Mouse (Mus musculus) left cerebral cortex, postnatal 14 days (tissue): ENCODE results near the gene Cdh11. TPM values are rescaled to one million over a fixed set of nuclear protein-coding genes. Genes with fewer than 3 reads are reported as not detected.

Experiments used
- DNase-seq, 2 experiments: peaks; one replicate each; pipeline ENCODE4 v3.0.0; 2021 to 2022; ENCODE audit warnings: low spot score in 2 of 2, mixed read lengths in 1 of 2
- intact Hi-C: fragments of 180-260 bp; cut with DNase I; formaldehyde crosslinking; loops from one replicate; pipeline ENCODE4 v1.15.1; 2025
- long read RNA-seq, 2 experiments: library from polyadenylated mRNA; stranded (forward); transcript quantifications; one replicate each; pipeline ENCODE4 v2.0.0; 2021
- total RNA-seq, 2 experiments: library from RNA; stranded (reverse); gene quantifications; 2 replicates each; pipeline ENCODE4 v1.2.3; 2021

Gene Cdh11
- total RNA-seq, result 10 to 100 TPM; 68.8 to 74.1 TPM
- long read RNA-seq, experiment 1, full-length matches to known transcripts, result 16 of 45 reads
- long read RNA-seq, experiment 1, partial matches to known transcripts, result 12 of 45 reads
- long read RNA-seq, experiment 1, other reads (novel, unspliced or antisense), result 17 of 45 reads
- long read RNA-seq, experiment 2, full-length matches to known transcripts, result 10 of 25 reads
- long read RNA-seq, experiment 2, partial matches to known transcripts, result 5 of 25 reads
- long read RNA-seq, experiment 2, other reads (novel, unspliced or antisense), result 10 of 25 reads

DNA sequence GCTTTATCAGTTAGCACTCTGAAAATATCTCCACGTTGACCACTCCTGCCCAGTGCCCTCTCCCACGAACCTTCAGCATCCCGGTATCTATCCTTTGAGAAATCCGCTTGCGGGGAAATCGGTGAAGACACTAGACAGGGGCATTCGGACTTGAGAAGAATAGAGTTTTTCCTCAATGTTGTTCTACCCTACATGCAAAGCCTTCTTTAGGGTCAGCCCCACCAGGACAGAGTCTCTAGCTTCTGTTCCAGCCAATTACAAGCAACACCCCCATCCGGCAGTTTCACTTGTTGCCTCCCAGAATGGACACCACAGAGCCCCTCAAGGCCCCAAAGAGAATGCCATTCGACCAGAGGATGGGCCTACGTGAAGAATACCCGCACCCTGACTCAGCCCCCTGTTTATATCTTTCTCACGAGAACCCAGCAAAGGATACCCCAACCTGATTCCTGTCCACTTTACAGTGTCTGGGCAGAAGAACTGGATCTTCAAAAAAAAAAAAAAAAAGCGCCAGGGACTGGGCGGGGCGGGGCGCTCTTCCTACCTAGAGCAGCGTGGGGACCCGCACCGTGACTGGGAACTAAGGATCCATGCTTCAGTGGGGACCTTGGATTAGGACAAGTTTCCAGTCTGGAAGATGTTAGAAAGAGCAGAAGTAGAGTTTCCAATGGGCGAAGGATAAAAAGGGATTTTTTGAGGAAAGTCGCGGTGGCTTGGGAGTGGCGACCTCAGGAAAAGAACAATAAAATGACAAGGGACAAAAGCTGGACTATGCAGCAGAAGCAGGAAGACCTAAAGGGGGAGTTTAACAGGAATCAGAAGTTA, at the start of gene Cdh11:
Gene Cdh11 (minus strand): TSS at position 51 of the 825 bp plus-strand sequence.
- DNase-seq, result no peak
- intact Hi-C loops, result loop anchor here (5.0 to 10.0 kb wide), 7 partner anchors 289 to 1841 kb away; no protein-coding TSS in a partner anchor

- intact Hi-C loops, result no loop called here
- DNase-seq, result no peak
These were observed 28.5 kb upstream of the Cdh11 start for GRCm38 (mm10) chr8:102813959-102814358.

DNA sequence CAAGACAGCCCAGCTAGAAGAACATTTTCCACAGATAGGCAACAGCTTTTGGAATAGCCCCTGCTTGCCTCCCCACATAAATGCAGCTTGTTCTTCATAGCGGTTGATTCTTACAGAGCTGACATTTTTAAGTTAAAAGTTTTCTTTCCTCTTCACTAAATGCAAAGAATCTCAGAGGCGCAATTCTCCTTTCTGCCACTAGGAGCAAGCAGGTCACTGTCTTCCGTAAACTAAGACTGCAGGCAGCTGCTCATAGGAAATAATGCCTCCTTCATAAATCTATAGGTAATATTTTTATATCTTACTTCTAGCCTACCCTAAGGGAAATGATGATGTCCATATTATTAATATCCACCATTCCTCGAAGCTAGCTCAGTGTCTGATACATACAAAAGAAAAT, 4.9 kb upstream of the Cdh11 start:
- DNase-seq, result peak; percentile 54 to 71
- intact Hi-C loops, result no loop called here

- intact Hi-C loops, result loop anchor here (5.0 to 10.0 kb wide), 7 partner anchors 288 to 1842 kb away; no protein-coding TSS in a partner anchor
- no peak for DNase-seq
These were observed 1.3 kb upstream of the Cdh11 start for GRCm38 (mm10) chr8:102786467-102787360.

GRCm38 (mm10) chr8:102784835-102785455, 497 bp downstream of the Cdh11 start:
- intact Hi-C loops, result loop anchor here (5.0 to 10.0 kb wide), 7 partner anchors 290 to 1840 kb away; no protein-coding TSS in a partner anchor
- peak; percentile 65 to 70 for DNase-seq

GRCm38 (mm10) chr8:102783821-102784591, 1.4 kb downstream of the Cdh11 start:
- intact Hi-C loops, result loop anchor here (10.0 kb wide), 6 partner anchors 289 to 1839 kb away; no protein-coding TSS in a partner anchor
- peak in 1 of 2 experiments; percentile 41 for DNase-seq

- DNase-seq, result no peak
- intact Hi-C loops, result loop anchor here (10.0 kb wide), 6 partner anchors 288 to 1838 kb away; no protein-coding TSS in a partner anchor
These were observed 2.5 kb downstream of the Cdh11 start for GRCm38 (mm10) chr8:102782707-102783489.

DNA sequence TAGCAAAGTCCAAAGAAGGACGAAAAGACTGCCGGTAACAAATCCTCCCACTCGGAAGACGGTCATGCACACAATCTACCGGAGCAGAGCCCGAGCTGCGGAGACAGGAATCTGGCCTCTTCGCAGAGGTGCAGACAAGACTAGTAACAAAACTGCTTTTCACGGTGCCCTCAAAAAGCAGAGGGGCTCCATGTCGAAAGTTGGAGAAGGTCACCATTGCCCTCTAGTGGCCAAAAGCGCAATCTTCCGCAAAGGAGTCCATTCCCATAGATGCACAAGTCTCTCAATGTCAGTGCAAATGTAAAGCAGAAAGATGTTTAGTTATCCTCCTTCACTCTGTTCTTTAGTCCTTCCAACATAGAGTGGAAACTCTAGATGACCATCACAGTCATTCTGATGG, 4.5 kb downstream of the Cdh11 start:
- intact Hi-C loops, result loop anchor here (10.0 kb wide), 6 partner anchors 286 to 1836 kb away; no protein-coding TSS in a partner anchor
- DNase-seq, result peak; percentile 84 to 91

- intact Hi-C loops, result no loop called here
- no peak for DNase-seq
These were observed 10.8 kb downstream of the Cdh11 start for GRCm38 (mm10) chr8:102774594-102774993.

DNA sequence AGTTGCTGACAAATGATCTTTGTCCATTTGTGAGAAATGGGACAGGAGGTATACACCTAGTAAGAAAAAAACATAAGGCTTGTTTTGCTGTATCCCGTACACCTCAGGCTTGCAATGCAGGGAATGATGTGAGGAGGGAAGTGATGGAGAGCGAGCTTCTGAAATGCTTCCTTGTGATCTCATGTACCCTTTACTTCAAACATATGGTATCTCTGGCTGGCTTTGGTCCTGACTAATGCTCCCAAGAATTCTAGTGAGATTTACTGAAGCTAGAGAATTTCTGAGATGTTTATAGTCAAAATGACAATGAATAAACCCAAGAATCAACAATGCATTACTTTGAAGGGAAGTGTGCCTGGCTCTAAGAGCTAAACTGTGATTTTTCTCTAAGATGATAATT, 14.0 kb downstream of the Cdh11 start:
- DNase-seq, result no peak
- intact Hi-C loops, result no loop called here

- intact Hi-C loops, result no loop called here
- no peak for DNase-seq
These were observed 31.6 kb downstream of the Cdh11 start for GRCm38 (mm10) chr8:102753839-102754238.

DNA sequence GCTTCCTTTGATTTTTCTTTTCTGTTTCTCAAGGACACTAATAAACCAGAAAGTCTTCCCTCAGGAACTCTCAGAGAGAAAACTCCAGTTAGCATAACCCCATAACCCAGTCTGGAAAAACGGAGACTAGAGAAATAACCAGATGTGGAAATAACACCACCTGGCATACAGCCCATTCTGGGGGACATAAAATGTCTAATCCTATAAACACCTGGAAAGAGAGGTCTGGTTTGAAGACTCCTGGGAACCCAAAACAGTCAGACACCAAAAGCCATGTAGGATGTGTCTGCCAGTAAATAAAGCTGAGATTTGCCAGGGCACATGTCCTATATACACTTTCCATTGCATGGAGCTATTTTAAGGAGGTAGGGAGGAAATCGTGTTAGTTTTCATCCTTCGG, 42.5 kb downstream of the Cdh11 start:
- DNase-seq, result no peak
- intact Hi-C loops, result loop anchor here (5.0 kb wide), 1 partner anchor 34 kb away; no protein-coding TSS in a partner anchor

GRCm38 (mm10) chr8:102742008-102742591, 43.3 kb downstream of the Cdh11 start:
- intact Hi-C loops, result loop anchor here (5.0 kb wide), 1 partner anchor 35 kb away; no protein-coding TSS in a partner anchor
- DNase-seq, result no peak

- intact Hi-C loops, result loop anchor here (5.0 kb wide), 1 partner anchor 36 kb away; no protein-coding TSS in a partner anchor
- no peak for DNase-seq
These were observed 44.5 kb downstream of the Cdh11 start for GRCm38 (mm10) chr8:102740963-102741362.

DNA sequence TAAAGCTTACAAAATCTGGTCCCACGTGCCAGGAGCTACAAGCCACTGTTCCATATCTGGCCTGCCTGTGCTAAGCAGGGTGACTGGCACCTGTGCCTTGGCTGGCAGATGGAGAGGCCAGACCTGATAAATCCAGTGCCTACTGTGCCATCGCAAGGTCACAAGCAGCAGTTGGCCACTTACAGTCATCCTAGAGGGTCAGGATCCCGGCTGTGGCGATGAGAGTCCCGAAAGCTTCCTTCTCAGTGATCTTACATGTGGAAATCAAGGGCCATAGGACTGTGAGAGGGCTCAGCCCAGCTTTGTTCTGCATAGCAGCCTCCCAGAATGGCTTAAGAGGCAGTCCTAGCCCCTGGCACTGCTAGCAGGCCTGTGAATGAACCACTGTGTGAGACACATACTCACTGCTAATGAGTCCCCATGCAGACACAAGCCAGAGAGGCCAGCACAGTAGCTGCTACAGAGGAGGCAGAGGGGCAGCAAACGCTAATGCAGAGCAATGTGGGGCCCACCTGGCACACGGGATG, 46.4 kb downstream of the Cdh11 start:
- intact Hi-C loops, result no loop called here
- DNase-seq, result peak; percentile 34 to 51

DNA sequence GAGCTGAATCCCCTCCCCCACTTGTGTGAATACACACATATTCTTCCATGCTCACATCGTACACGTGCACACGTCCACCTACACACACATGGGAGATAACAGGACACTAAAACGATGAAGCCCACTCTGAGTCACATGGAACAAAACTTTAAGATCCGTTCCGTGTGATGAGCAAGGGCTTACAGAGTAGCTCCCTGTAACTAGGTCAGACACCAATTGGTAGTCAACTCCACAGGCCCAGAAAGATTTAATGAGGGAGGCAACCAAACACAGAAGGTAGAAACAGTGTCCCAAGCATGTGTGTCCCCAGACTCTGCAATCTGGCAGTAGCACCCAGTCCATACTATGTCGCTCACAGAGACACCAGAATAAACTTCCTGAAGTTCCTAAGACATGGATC, 47.0 kb downstream of the Cdh11 start:
- intact Hi-C loops, result no loop called here
- peak in 1 of 2 experiments; percentile 83 for DNase-seq

GRCm38 (mm10) chr8:102734419-102734818, 51.0 kb downstream of the Cdh11 start:
- intact Hi-C loops, result no loop called here
- DNase-seq, result no peak
